40 mouse cellular contexts compared by ENCODE assay signal in the genomic region with DNA sequence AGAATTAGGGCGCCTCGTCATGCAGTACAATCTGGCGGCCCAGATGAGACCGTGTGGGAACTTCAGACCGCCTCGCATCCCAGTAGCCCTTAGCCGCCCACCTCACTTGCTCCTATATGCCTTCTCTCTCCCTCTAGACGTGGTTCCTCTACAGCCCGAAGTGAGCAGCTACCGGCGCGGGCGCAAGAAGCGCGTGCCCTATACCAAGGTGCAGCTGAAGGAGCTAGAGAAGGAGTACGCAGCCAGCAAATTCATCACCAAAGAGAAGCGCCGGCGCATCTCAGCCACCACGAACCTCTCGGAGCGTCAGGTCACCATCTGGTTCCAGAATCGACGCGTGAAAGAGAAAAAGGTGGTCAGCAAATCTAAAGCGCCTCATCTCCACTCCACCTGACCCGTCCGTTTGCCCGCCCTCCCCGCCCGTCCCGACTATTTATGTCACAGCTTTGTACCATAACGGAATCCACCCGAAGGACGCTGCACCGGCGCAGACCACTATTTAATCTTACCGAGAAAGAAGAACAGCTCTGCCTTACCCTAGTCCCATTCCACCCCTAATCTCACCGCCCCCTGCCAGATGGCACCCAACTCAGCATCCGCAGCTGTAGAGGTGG. TPM values are rescaled to one million over a fixed set of nuclear protein-coding genes. Genes with fewer than 3 reads are reported as not detected.
DNase-seq lines count a peak whose midpoint lies in the region; ATAC-seq lines count a peak whose summit lies in the region.
"Had no signal": no experiment of that assay in that cellular context is flagged by ENCODE, and none has a peak within 500 bp of the region (broad histone marks: within the 10 kb centered on the region; RNA-seq: fewer than 3 reads in every experiment).

No protein-coding gene starts in this region.

- H3K27me3 ChIP-seq in hindbrain, embryonic 10.5 days (ENCODE audit: insufficient read depth, poor library complexity, severe bottlenecking): peaks cover 100% of the 10 kb centered on the region
- H3K27me3 ChIP-seq in hindbrain, embryonic 13.5 days: peaks cover 99% of the 10 kb centered on the region
- H3K27me3 ChIP-seq in limb, embryonic 13.5 days: peaks cover 96% of the 10 kb centered on the region
- H3K27me3 ChIP-seq in neural tube, embryonic 15.5 days (replicated peaks): peaks cover 87% of the 10 kb centered on the region

- H3K4me3 ChIP-seq in hindbrain, embryonic 10.5 days: no peak overlapping the region
- H3K4me3 ChIP-seq in hindbrain, embryonic 13.5 days: no peak overlapping the region
- H3K4me3 ChIP-seq in ES-E14 (ENCODE audit: insufficient read depth in 1 of 2, low read depth in 1 of 2, low read length in 2 of 2, poor library complexity in 1 of 2, severe bottlenecking in 1 of 2): peak overlapping the region; percentile 19 to 20; a peak in 3 of 4 replicates
- H3K4me3 ChIP-seq in limb, embryonic 13.5 days: no peak overlapping the region
- H3K4me3 ChIP-seq in neural tube, embryonic 15.5 days (replicated peaks): no peak overlapping the region
- H3K4me3 ChIP-seq: embryonic facial prominence, embryonic 13.5 days; forebrain, embryonic 10.5 days; forebrain, embryonic 15.5 days; gastrocnemius, adult 2 months; heart, embryonic 12.5 days; hindbrain, embryonic 15.5 days; limb, embryonic 12.5 days; lung, embryonic 15.5 days; megakaryocyte, embryonic 14.5 days; stomach, embryonic 15.5 days had no signal

- no peak for ATAC-seq in hindbrain, embryonic 13.5 days (ENCODE audit: low FRiP score)
- ATAC-seq in limb, embryonic 13.5 days (ENCODE audit: low FRiP score, low read depth): no peak
- ATAC-seq in neural tube, embryonic 15.5 days (ENCODE audit: low FRiP score): no peak
- ATAC-seq: forebrain, embryonic 15.5 days; inflammation-experienced regulatory T-cells, adult 6 months had no signal

- H3K4me2 ChIP-seq in hindbrain, embryonic 13.5 days: no peak overlapping the region
- peak overlapping the region; percentile 14; the same call in 1 of the 2 replicates for H3K4me2 ChIP-seq in limb, embryonic 13.5 days (replicated peaks)
- peak overlapping the region; percentile 5; the same call in 1 of the 2 replicates for H3K4me2 ChIP-seq in neural tube, embryonic 15.5 days
- H3K4me2 ChIP-seq: embryonic facial prominence, embryonic 13.5 days; forebrain, embryonic 15.5 days; heart, embryonic 12.5 days; hindbrain, embryonic 15.5 days; limb, embryonic 12.5 days; liver, embryonic 11.5 days; lung, embryonic 15.5 days; stomach, embryonic 15.5 days had no signal

- no peak overlapping the region for H3K9ac ChIP-seq in hindbrain, embryonic 13.5 days
- no peak overlapping the region; the same call in 1 of the 2 replicates for H3K9ac ChIP-seq in ES-E14 (ENCODE audit: insufficient read depth, low read depth, low read length, poor library complexity, severe bottlenecking)
- H3K9ac ChIP-seq in limb, embryonic 13.5 days: no peak overlapping the region
- H3K9ac ChIP-seq in neural tube, embryonic 15.5 days (replicated peaks): no peak overlapping the region
- H3K9ac ChIP-seq: embryonic facial prominence, embryonic 13.5 days; forebrain, embryonic 15.5 days; heart, embryonic 12.5 days; hindbrain, embryonic 15.5 days; limb, embryonic 12.5 days; lung, embryonic 15.5 days; stomach, embryonic 15.5 days had no signal

- H3K36me3 ChIP-seq in hindbrain, embryonic 10.5 days: no peaks in the 10 kb centered on the region
- no peaks in the 10 kb centered on the region for H3K36me3 ChIP-seq in hindbrain, embryonic 13.5 days
- no peaks in the 10 kb centered on the region for H3K36me3 ChIP-seq in ES-E14 (ENCODE audit: control insufficient read depth, insufficient read depth, low read length, poor library complexity, severe bottlenecking)
- H3K36me3 ChIP-seq in limb, embryonic 13.5 days: no peaks in the 10 kb centered on the region
- H3K36me3 ChIP-seq in neural tube, embryonic 15.5 days: no peaks in the 10 kb centered on the region
- H3K36me3 ChIP-seq: embryonic facial prominence, embryonic 13.5 days; forebrain, embryonic 10.5 days; forebrain, embryonic 15.5 days; heart, embryonic 12.5 days; hindbrain, embryonic 15.5 days; limb, embryonic 12.5 days; lung, embryonic 15.5 days; stomach, embryonic 15.5 days had no signal

- under 1% methylated on average over 40 of the region's 40 CpGs for WGBS in hindbrain, embryonic 10.5 days
- 1% methylated on average over 40 of the region's 40 CpGs for WGBS in hindbrain, embryonic 13.5 days
- WGBS in limb, embryonic 13.5 days: 5% methylated on average over 40 of the region's 40 CpGs
- 2% methylated on average over 40 of the region's 40 CpGs for WGBS in neural tube, embryonic 15.5 days

- no peaks in the 10 kb centered on the region for H3K9me3 ChIP-seq in hindbrain, embryonic 10.5 days
- H3K9me3 ChIP-seq in hindbrain, embryonic 13.5 days: no peaks in the 10 kb centered on the region
- H3K9me3 ChIP-seq in ES-E14 (ENCODE audit: control insufficient read depth, insufficient read depth, low read depth, low read length): no peaks in the 10 kb centered on the region
- H3K9me3 ChIP-seq in limb, embryonic 13.5 days: no peaks in the 10 kb centered on the region
- no peaks in the 10 kb centered on the region for H3K9me3 ChIP-seq in neural tube, embryonic 15.5 days (replicated peaks)
- H3K9me3 ChIP-seq: embryonic facial prominence, embryonic 13.5 days; forebrain, embryonic 10.5 days; forebrain, embryonic 15.5 days; heart, embryonic 12.5 days; hindbrain, embryonic 15.5 days; limb, embryonic 12.5 days; lung, embryonic 15.5 days; megakaryocyte, embryonic 14.5 days; stomach, embryonic 15.5 days had no signal

- in situ Hi-C loops in ES-E14 (cut with MboI; ENCODE audit: low sequenced_read_pairs in 2 of 2, unreplicated experiment in 2 of 2): loop anchor here (10.0 to 25.0 kb wide), 2 partner anchors 58 to 915 kb away; partner anchors contain the start of gene Krt8 (in 1 of the 2)

- H3K4me1 ChIP-seq in hindbrain, embryonic 10.5 days (replicated peaks): no peaks in the 10 kb centered on the region
- no peaks in the 10 kb centered on the region for H3K4me1 ChIP-seq in hindbrain, embryonic 13.5 days (replicated peaks)
- peaks cover 0 to 5% of the 10 kb centered on the region in 2 experiments; a peak in 1 of 4 replicates for H3K4me1 ChIP-seq in ES-E14 (ENCODE audit: control insufficient read depth in 2 of 2, insufficient read depth in 2 of 2, low read length in 2 of 2, poor library complexity in 1 of 2)
- H3K4me1 ChIP-seq in limb, embryonic 13.5 days: peaks cover 5% of the 10 kb centered on the region; the same call in 1 of the 2 replicates
- no peaks in the 10 kb centered on the region for H3K4me1 ChIP-seq in neural tube, embryonic 15.5 days
- H3K4me1 ChIP-seq: embryonic facial prominence, embryonic 13.5 days; forebrain, embryonic 10.5 days; forebrain, embryonic 15.5 days; heart, embryonic 12.5 days; hindbrain, embryonic 15.5 days; lung, embryonic 15.5 days; megakaryocyte, embryonic 14.5 days; stomach, embryonic 15.5 days had no signal

- DNase-seq in hindbrain, embryonic 10.5 days (ENCODE audit: low spot score): peak; percentile 54
- no peak for DNase-seq in ES-E14 (ENCODE audit: low read depth, low spot score)
- DNase-seq in thymus, adult 18-20 months: no peak
- DNase-seq in cerebellum, adult 9-10 months: no peak
- DNase-seq: adrenal gland, postnatal 25 days; cerebellum, adult 8-10 months; cerebellum, postnatal 36 days; gastrocnemius, adult 2 months; gastrocnemius, postnatal 36 days; heart, adult 18-20 months; heart, postnatal 4 days; kidney, adult 2 months; lung, postnatal 36 days; midbrain, embryonic 14.5 days; right cerebral cortex, postnatal 25 days; thymus, postnatal 14 days had no signal

- H3K27ac ChIP-seq in hindbrain, embryonic 10.5 days: no peak overlapping the region
- no peak overlapping the region for H3K27ac ChIP-seq in hindbrain, embryonic 13.5 days
- no peak overlapping the region for H3K27ac ChIP-seq in ES-E14 (ENCODE audit: insufficient read depth, low read depth, low read length, poor library complexity, severe bottlenecking)
- H3K27ac ChIP-seq in limb, embryonic 13.5 days: no peak overlapping the region
- no peak overlapping the region for H3K27ac ChIP-seq in neural tube, embryonic 15.5 days (replicated peaks)
- H3K27ac ChIP-seq: embryonic facial prominence, embryonic 13.5 days; forebrain, embryonic 10.5 days; forebrain, embryonic 15.5 days; gastrocnemius, adult 2 months; hindbrain, embryonic 15.5 days; kidney, postnatal 0 days; limb, embryonic 12.5 days; lung, embryonic 15.5 days; stomach, embryonic 15.5 days had no signal

RNA-seq across cellular contexts. Expression of gene Hoxc13, which starts 6.2 kb away (rescaled TPM):
- polyA plus RNA-seq in hindbrain, embryonic 10.5 days (2016; fragmentation: Nextera tagmentation; extraction: Ambion mirVana): 0.09 and 0.16 TPM in 2 replicates
- polyA plus RNA-seq in hindbrain, embryonic 13.5 days (2015; fragmentation: Nextera tagmentation; extraction: Ambion mirVana): not detected in 2 replicates
- 0.42 and 0.94 TPM in 2 replicates for total RNA-seq in ES-E14 (2012; rRNA removed)
- polyA plus RNA-seq in limb, embryonic 13.5 days (2015; fragmentation: Nextera tagmentation; extraction: Ambion mirVana): 2.9 and 3.8 TPM in 2 replicates
- 5.7 and 9.3 TPM in 2 replicates for polyA plus RNA-seq in neural tube, embryonic 15.5 days (2015; fragmentation: Nextera tagmentation; extraction: Ambion mirVana)
- total RNA-seq: adrenal gland, adult 18-20 months; adrenal gland, postnatal 25 days; CH12.LX; gastrocnemius, adult 2 months; gastrocnemius, postnatal 36 days; heart, adult 18-20 months; heart, postnatal 4 days; left cerebral cortex, postnatal 10 days; monocyte, adult 5-6 weeks had no signal
- polyA plus RNA-seq: forebrain, embryonic 10.5 days; forebrain, embryonic 15.5 days; frontal cortex, adult 2 months; heart, postnatal 0 days; hindbrain, embryonic 15.5 days; inflammation-experienced regulatory T-cells, adult 6 months; kidney, adult 2 months; large intestine, adult 2 months; liver, embryonic 11.5 days; liver, embryonic 16.5 days; lung, embryonic 15.5 days; midbrain, embryonic 14.5 days; stomach, embryonic 15.5 days had no signal

RNA-seq across cellular contexts. Expression of gene Hoxc12, which starts 9.4 kb away (rescaled TPM):
- not detected in 2 replicates for polyA plus RNA-seq in hindbrain, embryonic 10.5 days (2016; fragmentation: Nextera tagmentation; extraction: Ambion mirVana)
- not detected in 2 replicates for polyA plus RNA-seq in hindbrain, embryonic 13.5 days (2015; fragmentation: Nextera tagmentation; extraction: Ambion mirVana)
- total RNA-seq in ES-E14 (2012; rRNA removed): 0.85 and 1.9 TPM in 2 replicates
- polyA plus RNA-seq in limb, embryonic 13.5 days (2015; fragmentation: Nextera tagmentation; extraction: Ambion mirVana): 2.8 and 3.1 TPM in 2 replicates
- 12.7 and 19.7 TPM in 2 replicates for polyA plus RNA-seq in neural tube, embryonic 15.5 days (2015; fragmentation: Nextera tagmentation; extraction: Ambion mirVana)
- total RNA-seq: adrenal gland, adult 18-20 months; adrenal gland, postnatal 25 days; CH12.LX; gastrocnemius, adult 2 months; gastrocnemius, postnatal 36 days; heart, adult 18-20 months; heart, postnatal 4 days; left cerebral cortex, postnatal 10 days; monocyte, adult 5-6 weeks had no signal
- polyA plus RNA-seq: embryonic facial prominence, embryonic 13.5 days; forebrain, embryonic 10.5 days; forebrain, embryonic 15.5 days; frontal cortex, adult 2 months; heart, embryonic 12.5 days; heart, postnatal 0 days; hindbrain, embryonic 15.5 days; inflammation-experienced regulatory T-cells, adult 6 months; kidney, adult 2 months; kidney, postnatal 0 days; large intestine, adult 2 months; liver, embryonic 11.5 days; liver, embryonic 16.5 days; lung, embryonic 15.5 days; midbrain, embryonic 14.5 days; stomach, embryonic 15.5 days; urinary bladder, adult 2 months had no signal

RNA-seq across cellular contexts. Expression of gene Hoxc11, which starts 27.1 kb away (rescaled TPM):
- not detected in 2 replicates for polyA plus RNA-seq in hindbrain, embryonic 10.5 days (2016; fragmentation: Nextera tagmentation; extraction: Ambion mirVana)
- polyA plus RNA-seq in hindbrain, embryonic 13.5 days (2015; fragmentation: Nextera tagmentation; extraction: Ambion mirVana): not detected in 2 replicates
- total RNA-seq in ES-E14 (2012; rRNA removed): not detected in 2 replicates
- polyA plus RNA-seq in limb, embryonic 13.5 days (2015; fragmentation: Nextera tagmentation; extraction: Ambion mirVana): 2.1 and 2.6 TPM in 2 replicates
- polyA plus RNA-seq in neural tube, embryonic 15.5 days (2015; fragmentation: Nextera tagmentation; extraction: Ambion mirVana): 2.1 and 5.6 TPM in 2 replicates
- total RNA-seq: adrenal gland, adult 18-20 months; adrenal gland, postnatal 25 days; CH12.LX; heart, adult 18-20 months; heart, postnatal 4 days; left cerebral cortex, postnatal 10 days; monocyte, adult 5-6 weeks had no signal
- polyA plus RNA-seq: embryonic facial prominence, embryonic 13.5 days; forebrain, embryonic 10.5 days; forebrain, embryonic 15.5 days; frontal cortex, adult 2 months; heart, embryonic 12.5 days; heart, postnatal 0 days; hindbrain, embryonic 15.5 days; inflammation-experienced regulatory T-cells, adult 6 months; large intestine, adult 2 months; liver, embryonic 11.5 days; liver, embryonic 16.5 days; lung, embryonic 15.5 days; midbrain, embryonic 14.5 days had no signal

RNA-seq across cellular contexts. Expression of gene Hoxc10, which starts 39.5 kb away (rescaled TPM):
- not detected in 2 replicates for polyA plus RNA-seq in hindbrain, embryonic 10.5 days (2016; fragmentation: Nextera tagmentation; extraction: Ambion mirVana)
- not detected in 2 replicates for polyA plus RNA-seq in hindbrain, embryonic 13.5 days (2015; fragmentation: Nextera tagmentation; extraction: Ambion mirVana)
- total RNA-seq in ES-E14 (2012; rRNA removed): 0.58 TPM in 1 of 2 replicates, not detected in the other
- polyA plus RNA-seq in limb, embryonic 13.5 days (2015; fragmentation: Nextera tagmentation; extraction: Ambion mirVana): 11.0 and 11.3 TPM in 2 replicates
- 51.3 and 71.0 TPM in 2 replicates for polyA plus RNA-seq in neural tube, embryonic 15.5 days (2015; fragmentation: Nextera tagmentation; extraction: Ambion mirVana)
- total RNA-seq: CH12.LX; heart, adult 18-20 months; heart, postnatal 4 days; left cerebral cortex, postnatal 10 days; monocyte, adult 5-6 weeks had no signal
- polyA plus RNA-seq: forebrain, embryonic 10.5 days; forebrain, embryonic 15.5 days; frontal cortex, adult 2 months; heart, embryonic 12.5 days; heart, postnatal 0 days; hindbrain, embryonic 15.5 days; inflammation-experienced regulatory T-cells, adult 6 months; liver, embryonic 16.5 days; lung, embryonic 15.5 days; midbrain, embryonic 14.5 days had no signal

RNA-seq across cellular contexts. Expression of gene Hoxc5, which starts 40.1 kb away (rescaled TPM):
- polyA plus RNA-seq in hindbrain, embryonic 10.5 days (2016; fragmentation: Nextera tagmentation; extraction: Ambion mirVana): 0.37 and 10.8 TPM in 2 replicates
- 32.3 and 39.2 TPM in 2 replicates for polyA plus RNA-seq in hindbrain, embryonic 13.5 days (2015; fragmentation: Nextera tagmentation; extraction: Ambion mirVana)
- 0.22 TPM in 1 of 2 replicates, not detected in the other for total RNA-seq in ES-E14 (2012; rRNA removed)
- 5.2 and 6.7 TPM in 2 replicates for polyA plus RNA-seq in limb, embryonic 13.5 days (2015; fragmentation: Nextera tagmentation; extraction: Ambion mirVana)
- 14.6 and 20.7 TPM in 2 replicates for polyA plus RNA-seq in neural tube, embryonic 15.5 days (2015; fragmentation: Nextera tagmentation; extraction: Ambion mirVana)
- total RNA-seq: heart, postnatal 4 days; left cerebral cortex, postnatal 10 days; monocyte, adult 5-6 weeks had no signal
- polyA plus RNA-seq: forebrain, embryonic 10.5 days; forebrain, embryonic 15.5 days; frontal cortex, adult 2 months; heart, postnatal 0 days; inflammation-experienced regulatory T-cells, adult 6 months had no signal

Comparison
In these comparisons a context has a peak if more than half of its experiments do, and no peak if none do; other contexts are left out.
1. H3K4me3 ChIP-seq: peak in ES-E14 (2 of 2); none in hindbrain, embryonic 10.5 days (single experiment), hindbrain, embryonic 13.5 days (single experiment), limb, embryonic 13.5 days (single experiment) and neural tube, embryonic 15.5 days (single experiment).